Mouse (Mus musculus): ENCODE data around the gene Cryz.

GRCm38 (mm10) chr3:154663976-154664581 lies 67.6 kb downstream of the Cryz start:
- TF ChIP-seq CTCF (IDR thresholded peaks at IDR 0.05; ENCODE audit: extremely low read depth, insufficient read depth, low read length) (no peak), POLR2A (IDR thresholded peaks at IDR 0.05; ENCODE audit: extremely low read depth, insufficient read depth, low read length) (peak; percentile 49)
